Mouse (Mus musculus) forebrain, embryonic 11.5 days (tissue): ENCODE data around the gene Zdhhc20. TPM values are rescaled to one million over a fixed set of nuclear protein-coding genes. Genes with fewer than 3 reads are reported as not detected.
"Not testable (repeated sequence)": the region's sequence is repeated elsewhere in the genome, so short reads cannot be mapped to it uniquely, and the experiment has no call there.

ENCODE experiments used
- ATAC-seq: fragments of 200-750 bp; cut with Nextera tagmentation; replicated peaks from 2 replicates; pipeline ENCODE4 v1.8.0; 2017; ENCODE audit warnings: moderate TSS enrichment; ENCODE audit not compliant: low FRiP score
- DNase-seq: peaks from one replicate; pipeline ENCODE4 v3.0.0-alpha.2; 2017; ENCODE audit warnings: low spot score
- H3K27ac ChIP-seq: fragments of 300-500 bp; sonication (generic); 2 replicates; pipeline ENCODE4 v1.5.1; 2014; ENCODE audit warnings: low read depth, low read length
- H3K27me3 ChIP-seq: fragments of 300-500 bp; sonication (generic); 2 replicates; pipeline ENCODE4 v1.6.1; 2014; ENCODE audit warnings: mild to moderate bottlenecking, low read length, mixed read lengths; ENCODE audit not compliant: control insufficient read depth, insufficient read depth
- H3K36me3 ChIP-seq: fragments of 300-500 bp; sonication (generic); 2 replicates; pipeline ENCODE4 v1.6.1; 2014; ENCODE audit warnings: mild to moderate bottlenecking, low read length, moderate library complexity, mixed read lengths; ENCODE audit not compliant: control insufficient read depth, insufficient read depth
- H3K4me1 ChIP-seq: fragments of 300-500 bp; sonication (generic); replicated peaks from 2 replicates; pipeline ENCODE4 v1.6.1; 2014; ENCODE audit warnings: low read length, mixed read lengths; ENCODE audit not compliant: control insufficient read depth, insufficient read depth
- H3K4me2 ChIP-seq: fragments of 300-500 bp; sonication (generic); 2 replicates; pipeline ENCODE4 v1.6.1; 2014; ENCODE audit warnings: low read depth, mild to moderate bottlenecking, low read length, moderate library complexity, mixed read lengths; ENCODE audit not compliant: severe bottlenecking
- H3K4me3 ChIP-seq: fragments of 300-500 bp; sonication (generic); 2 replicates; pipeline ENCODE4 v1.5.1; 2014; ENCODE audit warnings: low read depth, low read length
- H3K9ac ChIP-seq: fragments of 300-500 bp; sonication (generic); 2 replicates; pipeline ENCODE4 v1.6.1; 2014; ENCODE audit warnings: low read length
- H3K9me3 ChIP-seq: fragments of 300-500 bp; sonication (generic); 2 replicates; pipeline ENCODE4 v1.6.1; 2016; ENCODE audit warnings: low read length, mixed read lengths; ENCODE audit not compliant: control insufficient read depth
- WGBS: fragments of 180-500 bp; shearing (Covaris S2); extraction: QIAGEN DNeasy Blood & Tissue Kit; methylation state at CpG from one replicate; pipeline ENCODE4 v1.1.7; 2014; 5-methylcytosine and 5-hydroxymethylcytosine counted together
- polyA plus RNA-seq: library from polyadenylated mRNA; unstranded; fragments of >200 nt; fragmentation: Nextera tagmentation; extraction: Ambion mirVana; gene quantifications from 2 replicates; pipeline ENCODE4 v1.2.1, GENCODE M21; 2014

The Zdhhc20 gene
- polyA plus RNA-seq, 1 experiment from 2014 or later, result 62.2 TPM

- ATAC-seq (no peak), DNase-seq (no peak)
- no peak overlapping the region for H3K4me2 ChIP-seq
- no peaks in the 10 kb centered on the region for H3K4me1 ChIP-seq
- no peak overlapping the region for H3K4me3 ChIP-seq
- H3K27me3 ChIP-seq, result no peaks in the 10 kb centered on the region
- H3K36me3 ChIP-seq, result no peaks in the 10 kb centered on the region
- no peaks in the 10 kb centered on the region for H3K9me3 ChIP-seq
- 94% methylated on average over 2 of the region's 2 CpGs for WGBS
- H3K9ac ChIP-seq, result no peak overlapping the region
- H3K27ac ChIP-seq, result no peak overlapping the region
Measured at GRCm38 (mm10) chr14:57858601-57859000, 31.5 kb downstream of the Zdhhc20 start.

GRCm38 (mm10) chr14:57856037-57856436 is 34.0 kb downstream of the Zdhhc20 start:
- not testable (repeated sequence) for H3K4me3 ChIP-seq, H3K27ac ChIP-seq, ATAC-seq, H3K9me3 ChIP-seq, H3K9ac ChIP-seq, DNase-seq, H3K27me3 ChIP-seq, H3K4me2 ChIP-seq, H3K36me3 ChIP-seq, H3K4me1 ChIP-seq

GRCm38 (mm10) chr14:57852961-57853360 is 37.1 kb downstream of the Zdhhc20 start:
- WGBS, result 67% methylated on average over 2 of the region's 2 CpGs

GRCm38 (mm10) chr14:57850330-57850729 is 39.7 kb downstream of the Zdhhc20 start:
- ATAC-seq (no peak), DNase-seq (no peak)
- H3K4me3 ChIP-seq, result no peak overlapping the region
- H3K4me1 ChIP-seq, result no peaks in the 10 kb centered on the region
- no peaks in the 10 kb centered on the region; the same call in 1 of the 2 replicates for H3K36me3 ChIP-seq
- H3K4me2 ChIP-seq, result no peak overlapping the region
- H3K27me3 ChIP-seq, result no peaks in the 10 kb centered on the region
- no peak overlapping the region for H3K9ac ChIP-seq
- no peak overlapping the region for H3K27ac ChIP-seq
- H3K9me3 ChIP-seq, result no peaks in the 10 kb centered on the region
- WGBS, result 88% methylated on average over 3 of the region's 3 CpGs

More at GRCm38 (mm10) chr14:57852961-57853360, 37.1 kb downstream of the Zdhhc20 start:
- no peak overlapping the region for H3K4me2 ChIP-seq
- no peak overlapping the region for H3K4me3 ChIP-seq
- no peak overlapping the region for H3K27ac ChIP-seq
- no peaks in the 10 kb centered on the region; the same call in 1 of the 2 replicates for H3K36me3 ChIP-seq
- H3K4me1 ChIP-seq, result no peaks in the 10 kb centered on the region
- H3K27me3 ChIP-seq, result no peaks in the 10 kb centered on the region
- no peak for DNase-seq
- H3K9me3 ChIP-seq, result no peaks in the 10 kb centered on the region
- H3K9ac ChIP-seq, result no peak overlapping the region
- ATAC-seq, result no peak

GRCm38 (mm10) chr14:57848646-57849045 is 41.4 kb downstream of the Zdhhc20 start:
- Histone ChIP-seq H3K4me3 (no peak overlapping the region), H3K36me3 (no peaks in the 10 kb centered on the region; the same call in 1 of the 2 replicates), H3K9me3 (no peaks in the 10 kb centered on the region), H3K4me1 (no peaks in the 10 kb centered on the region), H3K4me2 (no peak overlapping the region), H3K27ac (no peak overlapping the region), H3K27me3 (no peaks in the 10 kb centered on the region), H3K9ac (no peak overlapping the region)
- no peak for DNase-seq
- no peak for ATAC-seq
- WGBS, result 89% methylated on average over 2 of the region's 2 CpGs

GRCm38 (mm10) chr14:57848061-57848460 is 42.0 kb downstream of the Zdhhc20 start:
- 82% methylated on average over 5 of the region's 5 CpGs for WGBS
- H3K27me3 ChIP-seq, H3K4me1 ChIP-seq, H3K9me3 ChIP-seq, H3K36me3 ChIP-seq, H3K27ac ChIP-seq, H3K9ac ChIP-seq, DNase-seq, ATAC-seq, H3K4me2 ChIP-seq, H3K4me3 ChIP-seq: not testable (repeated sequence)

GRCm38 (mm10) chr14:57844535-57844934 is 45.5 kb downstream of the Zdhhc20 start:
- ATAC-seq (no peak), DNase-seq (no peak)
- H3K36me3 ChIP-seq, result no peaks in the 10 kb centered on the region
- H3K27me3 ChIP-seq, result no peaks in the 10 kb centered on the region
- H3K4me2 ChIP-seq, result no peak overlapping the region
- H3K9ac ChIP-seq, result no peak overlapping the region
- H3K4me1 ChIP-seq, result no peaks in the 10 kb centered on the region
- no peak overlapping the region for H3K4me3 ChIP-seq
- 94% methylated on average over 3 of the region's 3 CpGs for WGBS
- no peaks in the 10 kb centered on the region for H3K9me3 ChIP-seq
- no peak overlapping the region for H3K27ac ChIP-seq

- H3K4me3 ChIP-seq, result no peak overlapping the region
- no peak overlapping the region for H3K9ac ChIP-seq
- no peaks in the 10 kb centered on the region for H3K4me1 ChIP-seq
- no peaks in the 10 kb centered on the region for H3K27me3 ChIP-seq
- no peak overlapping the region for H3K4me2 ChIP-seq
- peaks cover 5% of the 10 kb centered on the region; the same call in 1 of the 2 replicates for H3K36me3 ChIP-seq
- WGBS, result 94% methylated on average over 10 of the region's 10 CpGs
- ATAC-seq (no peak), DNase-seq (no peak)
- H3K9me3 ChIP-seq, result no peaks in the 10 kb centered on the region
- no peak overlapping the region for H3K27ac ChIP-seq
Measured at GRCm38 (mm10) chr14:57835157-57835556, 54.9 kb downstream of the Zdhhc20 start.

- Histone ChIP-seq H3K9me3 (no peaks in the 10 kb centered on the region), H3K4me3 (no peak overlapping the region), H3K4me2 (no peak overlapping the region), H3K9ac (no peak overlapping the region), H3K4me1 (no peaks in the 10 kb centered on the region), H3K27me3 (no peaks in the 10 kb centered on the region), H3K36me3 (peaks cover 5% of the 10 kb centered on the region; the same call in 1 of the 2 replicates), H3K27ac (no peak overlapping the region)
- WGBS, result 93% methylated on average over 2 of the region's 2 CpGs
- DNase-seq (no peak), ATAC-seq (no peak)
Measured at GRCm38 (mm10) chr14:57833526-57833925, 56.5 kb downstream of the Zdhhc20 start.
